Mouse (Mus musculus) B cell, adult 2 months (primary cell): ENCODE measurements around the gene Slc16a11.
"Not testable (repeated sequence)": the region's sequence is repeated elsewhere in the genome, so short reads cannot be mapped to it uniquely, and the experiment has no call there.

Source experiments
- DNase-seq, 2 experiments: peaks; one replicate each; pipeline ENCODE4 v3.0.0; 2022

The Slc16a11 gene

DNA sequence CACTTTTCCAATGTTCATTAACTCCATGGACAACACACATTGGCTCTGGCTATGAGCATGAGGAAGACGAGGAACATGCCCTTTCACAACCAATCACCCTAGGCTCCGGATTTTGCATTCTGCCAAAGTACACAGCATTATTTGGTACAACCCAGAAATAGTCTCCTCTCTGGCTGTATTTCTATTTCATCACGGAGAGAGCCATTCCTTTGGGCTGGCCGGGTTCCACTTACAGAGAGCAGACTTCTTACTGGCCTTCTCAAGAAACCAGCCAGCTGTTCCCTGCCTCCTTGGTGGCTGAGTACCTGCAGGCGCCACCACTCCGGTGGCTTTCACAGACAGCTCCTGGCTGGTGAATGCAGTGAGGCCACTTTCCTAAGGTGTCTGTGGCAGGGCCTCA, at the start of gene Slc16a11:
TSS of gene Slc16a11 (plus strand) at position 330 of the 400 bp plus-strand sequence.
- DNase-seq = no peak

DNA sequence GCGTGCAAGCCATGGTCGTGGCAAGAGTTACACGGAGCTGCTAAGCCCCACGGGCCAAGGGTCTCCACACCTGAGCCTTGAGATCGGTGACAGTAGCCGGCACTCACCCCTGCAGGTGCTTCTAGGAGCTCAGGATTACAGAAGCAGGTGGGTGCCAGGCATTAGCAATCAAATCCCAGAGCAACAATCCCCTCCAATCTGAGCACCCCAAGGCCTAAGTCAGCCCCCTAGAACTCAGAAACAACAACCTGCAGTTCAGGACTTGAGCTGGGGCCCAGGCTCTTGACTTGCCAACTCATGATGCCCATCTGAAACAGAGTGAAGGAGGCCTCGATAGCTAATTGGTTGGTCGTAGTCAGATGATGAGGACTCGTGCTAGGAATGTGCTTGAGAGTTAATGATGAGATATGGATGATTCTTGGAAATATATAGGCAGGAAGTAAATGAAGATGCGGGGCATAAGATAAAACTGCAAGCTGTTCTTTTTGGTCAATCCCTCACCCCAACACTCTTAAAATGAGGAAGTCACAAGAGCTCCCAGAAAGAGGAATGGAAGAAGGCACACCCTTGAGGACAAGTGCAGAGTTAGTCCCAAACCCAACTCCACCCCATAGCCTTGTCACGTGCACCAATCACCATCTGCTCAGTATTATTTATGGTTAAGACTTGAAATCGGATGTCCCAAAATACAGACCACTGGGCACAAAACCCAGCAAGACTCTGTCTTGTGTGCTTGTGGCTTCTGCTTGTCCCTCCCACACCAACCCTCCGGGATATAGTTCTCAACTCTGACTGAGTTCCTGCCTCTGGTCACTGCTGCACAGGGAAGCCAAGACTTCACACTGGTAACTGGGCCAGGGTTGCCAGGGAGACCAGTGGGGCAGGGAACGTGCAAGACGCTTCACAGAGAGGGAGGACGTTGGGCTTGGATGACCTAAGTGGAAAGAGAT, 46.3 kb upstream of the Slc16a11 start:
- no peak for DNase-seq

DNA sequence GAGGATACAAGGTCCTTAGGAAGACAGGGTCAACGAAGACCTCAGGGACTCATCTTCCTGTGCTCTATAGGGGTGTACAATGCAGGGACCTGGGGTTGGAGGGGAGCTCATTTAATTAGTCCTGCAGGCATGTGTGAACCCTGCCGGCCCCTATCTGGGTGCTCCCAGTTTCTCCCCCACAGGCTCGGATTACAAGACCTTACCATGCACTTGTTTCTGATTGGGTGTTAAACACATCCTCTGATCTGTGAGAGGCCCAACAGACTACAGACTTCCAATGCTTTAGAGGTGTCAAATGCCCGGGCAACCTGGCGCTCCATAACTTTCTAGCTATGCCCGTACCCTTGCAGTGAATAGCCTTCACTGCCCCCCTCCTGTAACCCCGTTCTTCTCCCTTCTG, 44.4 kb upstream of the Slc16a11 start:
- DNase-seq = no peak

DNA sequence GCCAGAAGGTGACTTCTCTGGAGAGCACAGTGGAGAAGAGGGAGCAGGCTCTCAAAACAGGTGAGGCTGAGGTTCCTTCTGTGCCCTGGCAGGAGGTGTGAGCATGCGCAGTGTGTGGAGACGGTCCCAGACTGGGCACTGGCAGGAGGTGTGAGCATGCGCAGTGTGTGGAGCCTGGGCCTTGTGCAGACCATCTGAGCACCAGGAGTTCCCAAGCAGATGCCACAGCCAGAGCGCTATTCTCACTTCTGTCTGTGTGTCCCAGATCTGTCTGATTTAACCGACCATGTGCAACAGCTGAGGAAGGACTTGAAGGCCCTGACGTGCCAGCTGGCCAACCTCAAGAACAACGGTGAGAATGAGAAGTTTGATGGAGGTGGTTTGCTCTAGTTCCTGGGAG, 43.1 kb upstream of the Slc16a11 start:
- not testable (repeated sequence) for DNase-seq

DNA sequence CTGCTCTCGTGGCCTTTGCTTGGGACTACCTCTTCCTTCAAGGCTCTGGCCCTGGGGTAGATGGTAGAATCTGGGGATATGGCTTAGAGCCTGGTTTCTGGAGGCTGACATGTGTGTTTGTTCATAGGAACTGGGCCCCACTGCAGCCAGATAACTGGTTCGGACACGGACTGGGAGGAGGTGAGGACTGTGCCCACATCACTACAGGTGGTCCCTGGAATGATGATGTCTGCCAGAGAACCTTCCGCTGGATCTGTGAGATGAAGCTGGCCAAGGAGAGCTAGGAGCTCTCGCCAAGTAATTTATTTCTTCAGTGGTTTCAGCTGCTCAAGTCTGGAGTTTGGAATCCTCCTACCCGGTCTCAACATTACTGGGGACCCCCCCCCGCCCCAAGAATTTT, 42.3 kb upstream of the Slc16a11 start:
- no peak for DNase-seq

DNA sequence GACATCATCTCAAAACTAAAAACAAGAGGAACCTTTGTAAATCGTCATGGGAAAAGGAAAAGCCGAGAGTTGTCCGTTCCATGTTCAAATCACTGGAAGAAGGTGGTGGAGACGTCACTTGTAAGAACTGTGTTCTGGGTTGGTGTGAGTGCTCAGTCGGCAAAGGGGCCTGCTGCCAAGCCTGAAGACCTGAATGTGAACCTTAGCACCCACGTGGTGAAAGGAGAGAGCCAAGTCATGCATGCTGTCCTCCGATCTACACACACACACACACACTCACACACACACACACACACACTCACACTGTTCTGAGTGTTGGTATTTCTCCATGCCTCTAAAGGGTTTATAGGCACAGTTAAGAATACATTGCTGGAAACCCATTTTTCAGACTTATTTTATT, 41.4 kb upstream of the Slc16a11 start:
- no peak for DNase-seq

DNA sequence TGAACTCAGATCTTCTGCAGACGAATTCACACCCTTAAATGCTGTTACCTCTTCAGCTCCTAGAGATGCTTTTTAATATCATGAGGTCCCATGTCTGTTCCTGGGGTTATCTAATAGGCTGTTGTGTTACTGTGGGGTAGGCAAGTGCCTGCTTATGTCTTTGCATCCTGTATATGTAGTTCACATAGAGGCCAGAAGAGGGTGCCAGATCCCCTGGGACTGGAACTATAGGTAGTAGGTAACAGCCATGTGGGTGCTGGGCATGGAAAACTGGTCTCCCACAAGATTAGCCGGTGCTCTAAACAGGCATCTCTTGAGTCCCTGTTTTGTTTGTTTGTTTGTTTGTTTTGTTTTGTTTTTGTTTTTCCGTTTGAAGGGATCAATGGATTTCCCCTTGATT, 40.7 kb upstream of the Slc16a11 start:
- peak; percentile 48 to 65 for DNase-seq

DNA sequence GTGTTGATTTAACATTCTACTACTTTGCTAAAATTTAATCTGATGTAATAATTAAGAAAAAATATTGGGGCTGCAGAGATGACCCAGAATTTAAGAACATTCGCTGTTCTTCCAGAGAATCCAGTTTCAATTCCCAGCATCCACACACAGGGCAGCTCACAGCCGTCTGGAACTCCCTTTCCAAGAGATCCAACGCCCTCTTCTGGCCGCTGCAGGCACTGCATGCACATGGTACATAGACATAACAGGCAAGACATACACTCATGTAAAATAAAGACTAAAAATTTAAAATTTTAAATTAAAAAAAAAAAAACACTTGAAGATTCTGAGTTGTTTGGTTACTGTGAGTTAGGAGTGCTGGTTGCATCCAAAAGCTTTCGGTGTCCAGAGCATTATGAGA, 40.3 kb upstream of the Slc16a11 start:
- DNase-seq = peak in 1 of 2 experiments; percentile 7

DNA sequence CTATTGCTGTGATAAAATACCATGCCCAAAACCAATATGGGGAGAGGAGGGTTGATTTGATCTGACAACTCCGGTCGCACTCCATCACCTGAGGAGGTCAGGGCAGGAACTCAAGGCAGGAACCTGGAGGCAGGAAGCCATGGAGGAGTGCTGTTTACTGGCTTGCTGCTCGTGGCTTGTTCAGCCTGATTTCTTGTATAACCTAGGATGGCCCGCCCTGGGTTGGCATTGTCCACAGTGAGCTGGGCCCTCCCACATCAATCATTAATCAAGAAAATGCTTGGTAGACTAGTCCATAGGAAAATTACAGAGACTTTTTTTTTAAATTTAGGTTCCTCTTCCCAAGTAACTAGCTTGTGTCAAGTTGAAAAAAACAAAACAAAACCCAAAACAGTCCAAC, 38.1 kb upstream of the Slc16a11 start:
- DNase-seq = no peak

DNA sequence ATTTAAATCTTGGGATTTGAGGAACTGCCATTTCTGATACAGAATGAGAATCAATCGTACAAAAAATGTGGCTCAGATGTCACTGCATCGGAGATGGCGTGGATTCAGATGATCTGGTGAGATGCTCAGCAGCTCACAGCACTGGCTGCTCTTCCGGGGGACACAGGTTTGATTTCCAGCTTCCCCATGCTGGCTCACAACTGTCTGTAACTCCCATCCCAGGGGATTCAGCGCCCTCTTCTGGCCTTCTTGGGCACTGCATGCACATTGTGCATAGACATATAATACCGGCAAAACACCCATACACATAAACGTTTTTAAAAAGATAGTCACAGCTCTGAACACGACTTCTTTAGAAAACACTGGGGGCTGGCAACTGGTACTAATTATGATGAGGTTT, 34.9 kb upstream of the Slc16a11 start:
- peak; percentile 41 to 47 for DNase-seq

DNA sequence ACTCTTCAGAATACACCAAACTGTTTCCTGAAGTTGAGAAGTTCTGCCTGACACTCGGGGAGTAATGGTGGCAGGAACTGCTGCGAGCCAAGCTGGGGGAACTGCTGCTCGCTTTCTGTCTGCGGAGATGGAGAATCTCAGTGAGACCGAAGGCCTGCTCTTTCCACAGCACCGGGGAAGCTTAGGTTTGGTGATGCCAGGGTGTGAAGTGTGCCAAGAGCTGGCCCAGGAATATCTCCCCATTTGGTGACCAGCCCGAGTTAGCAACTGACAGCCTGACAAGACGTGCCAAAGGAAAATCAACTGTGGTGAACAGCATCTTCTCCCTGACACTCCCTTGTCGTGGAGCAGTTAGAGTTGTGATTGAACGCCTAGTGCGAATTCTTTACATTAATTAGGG, 34.2 kb upstream of the Slc16a11 start:
- no peak for DNase-seq

DNA sequence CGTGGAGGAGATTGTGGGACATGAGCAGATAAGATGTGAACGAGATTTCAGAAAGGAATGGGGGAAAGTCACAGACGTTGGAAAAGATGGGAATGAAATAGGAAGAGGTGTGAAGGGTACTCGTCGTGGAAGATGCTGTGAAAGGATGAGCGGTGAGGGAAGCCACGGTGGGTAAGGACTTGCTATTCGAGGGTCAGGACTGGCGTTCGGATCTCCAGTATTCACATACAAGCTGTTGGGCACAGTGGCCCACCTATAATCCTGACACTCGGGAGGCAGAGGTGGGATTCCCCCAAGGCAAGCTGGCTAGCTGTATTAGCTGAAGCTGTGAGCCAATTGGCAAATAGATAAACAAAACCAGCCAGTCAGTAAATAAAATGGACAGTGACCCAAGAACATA, 33.8 kb upstream of the Slc16a11 start:
- no peak for DNase-seq

DNA sequence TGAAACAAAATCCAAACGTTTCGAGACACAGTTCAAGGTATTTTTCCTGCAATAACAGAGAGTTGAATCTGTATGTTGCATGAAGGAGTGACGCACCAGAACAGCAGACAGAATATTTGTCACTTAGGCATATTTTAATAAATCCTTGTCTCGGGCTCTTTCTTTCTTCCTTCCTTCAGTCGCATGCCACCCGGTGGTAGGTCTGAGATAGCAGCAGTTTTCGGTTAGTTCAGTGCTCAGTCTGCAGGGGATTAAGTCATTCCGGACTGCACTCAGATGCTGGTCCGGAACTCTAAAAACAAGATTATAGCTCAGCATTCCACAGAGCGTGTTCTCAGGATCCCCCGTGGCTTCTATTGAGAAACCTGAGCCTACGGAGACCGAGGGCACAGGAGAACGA, 33.2 kb upstream of the Slc16a11 start:
- DNase-seq = no peak

DNA sequence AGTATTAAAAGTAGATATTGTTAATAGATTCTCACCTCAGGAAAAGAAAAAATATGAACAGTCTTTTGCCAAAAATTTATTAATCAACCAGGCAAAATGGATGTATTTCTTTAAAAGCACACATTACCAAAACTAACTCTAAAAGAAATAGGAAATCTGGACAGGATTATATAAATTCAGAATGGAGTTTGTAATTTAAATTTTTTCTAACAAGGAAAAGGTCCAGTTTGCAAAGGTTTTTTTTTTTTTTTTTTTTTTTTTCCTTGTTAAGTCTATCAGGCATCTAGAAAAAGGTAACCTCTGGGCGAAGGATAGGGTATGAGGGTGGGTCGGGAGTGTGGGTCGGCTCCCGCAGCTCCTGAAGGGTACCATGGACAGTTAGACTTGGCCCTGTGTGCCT, 32.1 kb upstream of the Slc16a11 start:
- DNase-seq = no peak

DNA sequence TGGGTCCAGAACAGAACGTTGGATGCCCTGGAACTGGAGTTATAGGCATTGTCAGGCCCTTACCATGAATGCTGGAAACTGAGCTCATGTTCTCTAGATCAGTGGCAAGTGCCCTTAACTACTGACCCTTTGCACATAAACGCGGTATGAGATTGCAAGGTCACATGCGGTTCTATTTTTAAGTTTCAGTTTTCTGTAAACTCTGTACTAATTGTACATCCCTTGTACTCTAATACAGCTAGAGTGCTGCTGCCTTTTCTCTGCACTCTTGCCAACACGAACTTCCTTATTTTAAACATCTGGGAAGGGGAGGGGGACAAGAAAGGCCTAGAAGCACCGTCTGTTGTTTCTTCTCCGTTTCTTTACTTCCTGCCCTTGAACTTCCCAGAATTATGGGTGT, 27.4 kb upstream of the Slc16a11 start:
- DNase-seq = no peak

DNA sequence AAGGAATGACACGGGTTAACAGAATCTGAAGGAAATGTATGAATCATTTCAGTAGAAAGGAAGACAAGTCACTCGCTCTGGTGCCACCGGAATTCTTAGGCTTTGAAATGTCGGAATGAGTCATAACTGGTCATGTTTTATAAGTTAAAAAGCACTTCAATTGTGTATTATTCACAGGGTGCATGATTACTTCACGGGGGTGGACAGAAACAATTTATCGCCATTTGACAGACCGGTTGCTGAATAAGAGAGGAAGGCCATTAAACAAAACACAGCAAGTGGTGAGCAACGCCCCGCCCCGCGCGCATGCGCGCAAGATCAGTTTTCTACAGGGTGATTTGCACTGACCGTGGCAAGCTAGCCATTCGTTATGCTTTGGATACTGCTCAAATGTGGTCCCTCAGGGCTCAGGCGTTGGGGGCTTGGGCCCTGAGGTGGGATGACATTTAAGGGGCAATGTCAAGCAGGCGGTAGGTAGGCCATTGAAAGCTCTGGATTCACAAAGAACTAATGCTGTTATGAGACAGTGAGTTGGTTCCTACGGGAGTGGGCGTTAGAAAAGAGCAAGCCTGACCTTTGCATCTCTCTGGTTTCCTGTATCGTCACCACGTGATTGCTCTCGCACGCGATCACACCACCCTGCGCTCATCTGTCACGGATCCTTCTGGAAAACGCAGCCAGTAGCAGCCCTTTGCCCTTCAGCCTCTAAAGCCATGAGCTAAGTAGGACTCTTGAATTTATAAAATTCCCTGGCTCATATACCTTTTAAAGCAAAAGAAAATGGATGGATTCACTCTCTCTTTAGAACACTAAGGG, 23.0 kb upstream of the Slc16a11 start:
- DNase-seq = no peak

DNA sequence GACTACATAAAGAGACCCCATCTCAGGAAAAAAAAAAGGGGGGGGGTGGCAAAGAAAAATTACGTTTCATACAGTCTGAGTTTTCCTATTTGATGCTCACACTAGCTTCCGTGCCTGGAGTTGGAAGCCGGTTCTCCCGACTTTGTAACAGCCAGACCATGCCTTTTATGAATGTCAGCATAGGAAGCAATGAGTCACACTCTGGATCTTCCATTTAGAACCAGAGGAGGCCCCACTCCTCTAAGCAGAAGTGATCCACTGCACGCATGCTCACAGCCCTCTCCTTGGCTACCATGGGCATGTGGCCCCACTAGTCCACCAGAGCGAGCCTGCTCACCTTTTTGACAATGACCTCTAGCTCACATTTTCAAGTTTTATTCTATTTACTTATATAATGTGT, 21.4 kb upstream of the Slc16a11 start:
- DNase-seq = no peak

DNA sequence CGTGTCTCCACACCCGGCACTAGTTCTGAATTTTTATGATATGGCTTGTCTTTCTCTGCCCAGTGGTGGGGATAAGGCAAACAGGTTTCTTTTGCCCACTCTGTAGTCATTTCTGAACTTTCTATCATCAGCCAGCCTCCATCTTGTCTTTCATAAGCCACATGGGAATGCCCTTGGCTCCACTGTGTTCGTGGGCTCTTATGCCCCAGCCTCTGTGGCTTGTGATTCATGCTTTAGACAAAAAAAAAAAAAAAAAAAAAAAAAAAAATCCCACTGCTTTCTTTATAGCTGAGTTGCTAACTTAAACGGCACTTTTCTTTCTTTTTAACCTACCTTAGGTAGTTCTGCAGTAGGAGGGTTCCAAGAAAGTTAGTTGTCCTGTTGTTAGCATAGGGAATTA, 20.4 kb upstream of the Slc16a11 start:
- DNase-seq = no peak

DNA sequence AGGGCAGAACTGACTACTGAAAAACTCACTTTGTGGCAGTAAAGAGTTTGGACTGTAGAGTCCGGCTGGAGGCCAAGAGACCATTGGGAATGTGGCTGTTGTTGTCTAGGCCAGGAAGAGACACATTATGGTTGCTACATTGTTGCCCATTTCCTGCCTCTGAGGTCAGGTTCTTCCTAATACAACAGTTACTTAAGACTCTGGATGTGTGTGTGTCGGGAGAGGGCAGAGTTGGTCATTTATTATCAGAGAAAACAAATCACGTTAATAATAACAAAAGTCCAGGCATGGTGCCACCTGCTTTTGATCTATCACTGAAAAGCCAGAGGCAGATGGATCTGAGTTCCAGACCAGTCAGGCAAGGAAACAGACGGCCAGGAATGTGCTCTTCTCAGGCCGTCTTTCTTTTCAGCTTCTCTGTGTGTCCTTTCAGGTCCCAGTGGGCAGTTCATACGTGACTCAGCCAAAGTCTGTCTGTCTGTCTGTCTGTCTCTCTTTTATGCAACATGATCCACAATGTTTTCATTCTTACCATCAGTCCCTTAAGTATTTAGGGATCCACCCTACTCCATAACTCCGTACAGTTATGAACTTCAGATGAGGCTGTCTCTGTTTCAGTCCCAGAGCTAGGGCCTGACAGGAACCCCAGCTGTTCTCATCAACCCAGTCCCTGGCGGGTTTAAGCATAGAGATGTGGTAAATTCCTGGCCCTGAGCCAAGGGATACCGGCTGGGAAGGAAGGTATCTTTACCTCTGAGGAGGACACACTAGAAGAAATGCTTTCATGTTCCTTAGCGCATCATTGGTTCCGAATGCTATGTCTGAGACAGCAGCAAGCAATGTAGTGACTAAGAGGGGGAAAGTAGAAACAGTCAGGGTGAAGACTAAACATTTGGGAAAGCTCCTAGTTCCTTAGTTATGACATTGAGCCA, 18.9 kb upstream of the Slc16a11 start:
- DNase-seq = no peak

DNA sequence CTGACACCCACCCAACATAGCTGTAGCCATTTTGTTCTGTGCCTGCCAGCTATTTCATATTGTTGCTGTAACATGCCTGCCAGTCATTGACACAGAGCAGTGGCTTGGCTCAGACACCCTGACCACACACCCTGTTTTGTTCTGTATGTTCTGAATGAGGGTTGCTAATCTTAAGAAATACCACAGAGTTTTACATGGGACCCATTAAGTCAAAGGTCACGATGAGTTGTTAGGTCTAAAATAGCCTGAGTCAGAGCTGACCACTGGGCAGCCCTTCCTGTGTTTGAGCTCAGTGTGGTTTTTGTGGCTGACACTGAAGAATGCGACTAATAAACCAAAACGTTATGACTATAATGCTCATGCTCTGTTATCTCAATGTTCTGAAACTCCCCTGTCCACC, 14.2 kb upstream of the Slc16a11 start:
- DNase-seq = no peak

DNA sequence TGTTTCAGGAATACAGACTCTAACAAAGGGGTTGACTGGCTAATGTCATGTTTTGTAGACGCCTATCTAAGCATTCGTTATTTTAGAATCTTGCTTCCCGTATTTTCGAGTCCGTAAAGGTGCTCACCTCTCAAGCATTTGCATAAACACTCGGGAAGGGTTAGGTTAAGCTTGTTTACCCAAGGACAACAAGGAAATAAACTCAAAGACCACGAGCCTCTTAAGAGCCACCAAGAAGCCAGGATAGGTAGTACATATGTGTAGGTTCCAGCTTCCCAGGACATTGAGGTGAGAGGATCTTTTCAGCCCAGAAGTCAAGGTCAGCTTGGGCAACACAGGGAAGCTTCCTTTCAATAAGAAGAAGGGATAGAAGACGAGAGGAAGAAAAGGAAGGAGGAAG, 13.4 kb upstream of the Slc16a11 start:
- no peak for DNase-seq

DNA sequence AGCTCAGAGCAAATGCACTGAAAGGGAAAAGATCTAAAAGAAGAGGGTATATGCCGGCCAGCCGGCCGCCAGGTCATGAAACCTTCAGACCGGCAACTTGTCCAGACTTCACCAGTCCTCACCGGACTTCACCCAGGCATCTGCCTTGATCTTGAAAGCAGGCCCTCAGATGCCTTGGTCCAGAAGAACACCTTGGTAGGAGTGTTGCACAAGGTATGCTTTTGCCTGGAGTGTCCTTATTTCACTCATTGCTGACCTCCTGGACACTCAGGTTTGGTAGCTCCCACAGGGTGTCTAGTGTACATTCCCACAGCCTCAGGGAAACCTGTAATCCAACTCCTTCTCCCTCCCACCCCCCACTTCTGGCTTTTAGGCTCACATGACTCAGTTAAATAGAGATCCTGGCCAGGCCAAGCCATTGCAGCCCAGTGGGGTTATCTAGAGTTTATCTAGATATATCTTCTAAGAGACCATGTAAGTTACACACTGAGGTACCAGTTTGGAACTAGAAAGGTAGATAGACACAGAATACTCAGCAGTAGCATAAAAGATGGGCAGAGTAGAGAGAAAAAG, 12.4 kb upstream of the Slc16a11 start:
- no peak for DNase-seq

DNA sequence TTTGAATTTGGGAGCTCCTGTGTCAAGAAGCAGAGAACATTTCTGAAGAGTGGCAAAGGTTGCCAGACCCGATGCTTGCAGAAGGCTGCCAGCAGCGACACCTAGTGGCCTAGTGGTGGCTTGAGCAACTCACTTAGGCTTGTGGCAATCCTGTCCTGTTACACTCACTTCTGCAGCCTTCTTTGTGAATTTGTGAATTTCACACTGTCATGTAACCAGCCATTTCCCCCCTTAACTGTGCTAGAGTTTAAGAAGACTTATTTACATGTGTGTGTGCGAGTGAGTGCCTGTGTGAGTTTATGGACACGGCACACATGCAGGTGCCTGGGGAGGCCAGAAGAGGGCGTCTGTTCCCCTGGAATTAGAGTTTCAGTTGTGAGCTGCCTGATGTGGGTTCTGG, 10.9 kb upstream of the Slc16a11 start:
- peak; percentile 80 to 82 for DNase-seq
